Mouse (Mus musculus) forebrain, embryonic 11.5 days (tissue): ENCODE results near the gene Thap4. TPM values are rescaled to one million over a fixed set of nuclear protein-coding genes. Genes with fewer than 3 reads are reported as not detected.

Source experiments
- ATAC-seq: fragments of 200-750 bp; cut with Nextera tagmentation; replicated peaks from 2 replicates; pipeline ENCODE4 v1.8.0; 2017; ENCODE audit warnings: moderate TSS enrichment; ENCODE audit not compliant: low FRiP score
- DNase-seq: peaks from one replicate; pipeline ENCODE4 v3.0.0-alpha.2; 2017; ENCODE audit warnings: low spot score
- H3K27ac ChIP-seq: fragments of 300-500 bp; sonication (generic); 2 replicates; pipeline ENCODE4 v1.5.1; 2014; ENCODE audit warnings: low read depth, low read length
- H3K27me3 ChIP-seq: fragments of 300-500 bp; sonication (generic); 2 replicates; pipeline ENCODE4 v1.6.1; 2014; ENCODE audit warnings: mild to moderate bottlenecking, low read length, mixed read lengths; ENCODE audit not compliant: control insufficient read depth, insufficient read depth
- H3K36me3 ChIP-seq: fragments of 300-500 bp; sonication (generic); 2 replicates; pipeline ENCODE4 v1.6.1; 2014; ENCODE audit warnings: mild to moderate bottlenecking, low read length, moderate library complexity, mixed read lengths; ENCODE audit not compliant: control insufficient read depth, insufficient read depth
- H3K4me1 ChIP-seq: fragments of 300-500 bp; sonication (generic); replicated peaks from 2 replicates; pipeline ENCODE4 v1.6.1; 2014; ENCODE audit warnings: low read length, mixed read lengths; ENCODE audit not compliant: control insufficient read depth, insufficient read depth
- H3K4me2 ChIP-seq: fragments of 300-500 bp; sonication (generic); 2 replicates; pipeline ENCODE4 v1.6.1; 2014; ENCODE audit warnings: low read depth, mild to moderate bottlenecking, low read length, moderate library complexity, mixed read lengths; ENCODE audit not compliant: severe bottlenecking
- H3K4me3 ChIP-seq: fragments of 300-500 bp; sonication (generic); 2 replicates; pipeline ENCODE4 v1.5.1; 2014; ENCODE audit warnings: low read depth, low read length
- H3K9ac ChIP-seq: fragments of 300-500 bp; sonication (generic); 2 replicates; pipeline ENCODE4 v1.6.1; 2014; ENCODE audit warnings: low read length
- H3K9me3 ChIP-seq: fragments of 300-500 bp; sonication (generic); 2 replicates; pipeline ENCODE4 v1.6.1; 2016; ENCODE audit warnings: low read length, mixed read lengths; ENCODE audit not compliant: control insufficient read depth
- WGBS: fragments of 180-500 bp; shearing (Covaris S2); extraction: QIAGEN DNeasy Blood & Tissue Kit; methylation state at CpG from one replicate; pipeline ENCODE4 v1.1.7; 2014; 5-methylcytosine and 5-hydroxymethylcytosine counted together
- polyA plus RNA-seq: library from polyadenylated mRNA; unstranded; fragments of >200 nt; fragmentation: Nextera tagmentation; extraction: Ambion mirVana; gene quantifications from 2 replicates; pipeline ENCODE4 v1.2.1, GENCODE M21; 2014

Thap4 gene
- polyA plus RNA-seq, 1 experiment from 2014 or later, result 36.5 TPM

DNA sequence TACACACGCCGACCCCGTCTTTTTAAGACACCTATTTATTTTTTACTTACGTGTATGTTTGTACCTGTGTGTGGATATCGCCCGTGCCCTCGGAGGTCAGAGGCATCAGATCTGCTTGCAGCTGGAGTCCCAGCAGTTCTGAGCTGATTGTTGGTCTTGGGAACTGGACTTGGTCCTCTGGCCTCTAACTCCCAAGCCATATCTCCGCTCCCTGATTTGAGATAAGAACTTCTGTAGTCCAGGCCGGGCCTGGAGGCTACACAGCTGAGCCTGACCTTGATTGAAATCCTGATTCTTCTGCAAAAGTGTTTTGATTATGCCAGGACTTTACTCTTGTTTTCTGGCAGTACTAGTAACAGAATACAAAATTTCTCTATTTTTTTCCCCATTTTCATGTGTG is 61.9 kb downstream of the Thap4 start:
- Histone ChIP-seq H3K27me3 (no peaks in the 10 kb centered on the region), H3K36me3 (no peaks in the 10 kb centered on the region; the same call in 1 of the 2 replicates), H3K9me3 (no peaks in the 10 kb centered on the region), H3K4me2 (no peak overlapping the region), H3K27ac (no peak overlapping the region), H3K4me3 (no peak overlapping the region), H3K4me1 (no peaks in the 10 kb centered on the region), H3K9ac (no peak overlapping the region)
- DNase-seq, result peak; percentile 18
- no peak for ATAC-seq
- WGBS, result 96% methylated on average over 9 of the region's 9 CpGs

GRCm38 (mm10) chr1:93691786-93692357 is 62.8 kb downstream of the Thap4 start:
- peak; percentile 41 for DNase-seq
- Histone ChIP-seq H3K9me3 (no peaks in the 10 kb centered on the region), H3K4me1 (no peaks in the 10 kb centered on the region), H3K9ac (no peak overlapping the region), H3K4me2 (no peak overlapping the region), H3K4me3 (no peak overlapping the region), H3K27me3 (no peaks in the 10 kb centered on the region), H3K27ac (no peak overlapping the region), H3K36me3 (no peaks in the 10 kb centered on the region; the same call in 1 of the 2 replicates)
- WGBS, result 82% methylated on average over 10 of the region's 10 CpGs
- ATAC-seq, result no peak

GRCm38 (mm10) chr1:93691106-93691505 is 63.6 kb downstream of the Thap4 start:
- no peaks in the 10 kb centered on the region for H3K27me3 ChIP-seq
- H3K4me2 ChIP-seq, result no peak overlapping the region
- no peaks in the 10 kb centered on the region for H3K9me3 ChIP-seq
- no peaks in the 10 kb centered on the region; the same call in 1 of the 2 replicates for H3K36me3 ChIP-seq
- H3K9ac ChIP-seq, result no peak overlapping the region
- H3K4me1 ChIP-seq, result no peaks in the 10 kb centered on the region
- WGBS, result 94% methylated on average over 8 of the region's 8 CpGs
- no peak for ATAC-seq
- DNase-seq, result no peak
- H3K27ac ChIP-seq, result no peak overlapping the region
- no peak overlapping the region for H3K4me3 ChIP-seq

DNA sequence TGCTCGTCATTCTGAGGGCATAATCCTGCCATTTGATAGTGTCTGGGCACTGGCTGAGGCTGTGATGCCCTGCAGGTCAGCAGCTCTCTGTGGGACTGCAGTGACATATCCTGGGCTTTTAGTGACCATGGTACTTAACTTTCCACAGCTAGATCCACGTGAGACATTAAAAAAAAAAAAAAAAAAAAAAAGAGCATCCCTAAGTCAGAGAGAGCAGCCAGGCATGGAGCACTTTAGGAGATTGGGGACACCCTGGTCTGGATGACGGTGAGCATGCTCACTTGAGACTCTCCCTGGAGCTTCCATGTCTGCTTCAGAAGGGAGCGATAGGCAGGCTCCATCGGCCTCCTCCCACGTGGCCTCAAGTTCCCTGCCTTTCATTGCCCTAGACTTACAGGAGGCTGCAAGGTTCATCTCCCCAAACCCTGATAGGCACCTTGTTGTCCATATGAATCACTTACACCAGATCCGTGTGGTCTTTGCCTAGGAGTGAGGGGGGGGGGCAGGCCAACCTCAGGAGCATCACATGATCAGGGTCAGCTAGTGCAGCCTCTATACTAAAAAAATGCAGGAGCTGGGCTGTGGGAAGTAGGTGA is 64.7 kb downstream of the Thap4 start:
- peaks cover 3% of the 10 kb centered on the region for H3K27me3 ChIP-seq
- WGBS, result 80% methylated on average over 7 of the region's 7 CpGs
- no peak overlapping the region for H3K4me3 ChIP-seq
- ATAC-seq, result no peak
- no peak overlapping the region for H3K9ac ChIP-seq
- DNase-seq, result peak; percentile 37
- no peaks in the 10 kb centered on the region; the same call in 1 of the 2 replicates for H3K36me3 ChIP-seq
- H3K4me2 ChIP-seq, result no peak overlapping the region
- H3K4me1 ChIP-seq, result no peaks in the 10 kb centered on the region
- no peaks in the 10 kb centered on the region for H3K9me3 ChIP-seq
- H3K27ac ChIP-seq, result no peak overlapping the region

- DNase-seq (no peak), ATAC-seq (no peak)
- no peaks in the 10 kb centered on the region for H3K9me3 ChIP-seq
- no peaks in the 10 kb centered on the region; the same call in 1 of the 2 replicates for H3K36me3 ChIP-seq
- 88% methylated on average over 8 of the region's 8 CpGs for WGBS
- peaks cover 3% of the 10 kb centered on the region for H3K27me3 ChIP-seq
- no peak overlapping the region for H3K4me3 ChIP-seq
- no peak overlapping the region for H3K9ac ChIP-seq
- no peaks in the 10 kb centered on the region for H3K4me1 ChIP-seq
- no peak overlapping the region for H3K4me2 ChIP-seq
- no peak overlapping the region for H3K27ac ChIP-seq
Observed at GRCm38 (mm10) chr1:93688154-93688553, 66.5 kb downstream of the Thap4 start.

DNA sequence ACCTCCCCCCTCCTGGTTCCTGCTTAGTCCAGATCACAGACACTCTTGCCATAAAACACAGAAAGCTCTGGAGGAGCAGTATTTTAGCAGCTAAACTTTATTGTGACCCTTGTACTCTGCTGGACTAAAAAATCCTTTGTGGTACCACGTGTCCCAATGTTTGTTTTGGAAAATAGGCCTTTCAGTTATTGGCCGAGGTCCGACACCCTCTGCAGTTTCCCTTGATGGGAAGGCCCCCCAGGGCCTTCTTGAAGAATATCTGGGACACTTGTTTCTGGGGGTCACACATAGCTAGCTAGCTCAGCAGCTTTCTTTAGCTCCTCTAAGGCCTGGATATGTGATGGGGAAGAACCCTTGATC is 67.7 kb downstream of the Thap4 start:
- no peaks in the 10 kb centered on the region for H3K4me1 ChIP-seq
- 48% methylated on average over 3 of the region's 3 CpGs for WGBS
- H3K9me3 ChIP-seq, result no peaks in the 10 kb centered on the region
- no peaks in the 10 kb centered on the region; the same call in 1 of the 2 replicates for H3K36me3 ChIP-seq
- peaks cover 3% of the 10 kb centered on the region for H3K27me3 ChIP-seq
- peak overlapping the region; percentile 83 for H3K9ac ChIP-seq
- peak overlapping the region; percentile 86 for H3K4me2 ChIP-seq
- DNase-seq (no peak), ATAC-seq (no peak)
- no peak overlapping the region for H3K27ac ChIP-seq
- peak overlapping the region; percentile 54 for H3K4me3 ChIP-seq

GRCm38 (mm10) chr1:93686245-93686960 is 68.3 kb downstream of the Thap4 start:
- peaks cover 3% of the 10 kb centered on the region for H3K27me3 ChIP-seq
- no peak overlapping the region for H3K27ac ChIP-seq
- DNase-seq (peak; percentile 89), ATAC-seq (peak; percentile 91)
- no peaks in the 10 kb centered on the region for H3K36me3 ChIP-seq
- peak overlapping the region; percentile 86 for H3K4me2 ChIP-seq
- H3K4me3 ChIP-seq, result peak overlapping the region; percentile 54
- peak overlapping the region; percentile 83 for H3K9ac ChIP-seq
- no peaks in the 10 kb centered on the region for H3K9me3 ChIP-seq
- 2% methylated on average over 51 of the region's 51 CpGs for WGBS
- no peaks in the 10 kb centered on the region for H3K4me1 ChIP-seq

DNA sequence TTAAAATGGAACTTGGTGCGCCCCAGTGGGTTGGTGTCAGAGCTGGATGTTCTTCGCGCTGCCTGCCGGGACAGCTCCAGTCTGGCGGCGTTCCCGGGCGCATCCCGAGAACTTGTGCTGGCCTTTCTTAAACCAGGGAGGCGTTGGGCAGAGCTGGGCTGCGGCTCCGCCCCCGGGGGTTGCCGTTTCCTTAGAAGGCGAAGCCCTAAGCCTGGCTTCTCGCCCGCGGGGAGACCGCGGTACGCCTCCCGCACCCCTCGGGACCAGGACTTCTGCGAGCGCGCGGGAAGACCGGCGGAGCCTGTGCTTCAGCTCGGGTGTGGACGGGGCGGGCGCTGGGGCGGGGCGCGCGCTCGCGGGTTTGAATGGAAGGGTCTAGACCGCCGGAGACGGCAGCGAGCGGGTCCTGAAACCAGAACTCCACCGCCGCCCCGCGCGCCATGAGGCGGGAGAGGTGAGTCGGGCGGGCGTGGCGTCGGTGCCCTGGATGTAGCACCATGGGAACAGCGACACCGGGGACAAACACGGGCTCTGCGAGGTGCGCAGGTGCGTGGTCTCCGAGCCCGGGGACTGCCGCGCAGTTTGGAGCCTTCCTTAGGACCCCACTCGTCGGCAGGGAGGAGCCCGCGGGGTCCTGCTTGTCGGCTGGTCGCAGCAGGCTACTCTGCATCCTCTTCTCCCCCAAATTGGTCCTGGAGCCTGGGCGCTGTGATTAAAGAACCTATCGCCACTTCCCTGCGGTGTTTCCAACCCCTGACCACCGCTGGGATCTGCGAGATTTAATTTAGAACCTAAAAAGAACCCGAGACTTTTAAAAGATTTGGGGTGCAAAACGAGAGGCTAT is 69.0 kb downstream of the Thap4 start, which contains the start of gene Bok:
Bok (plus strand) TSS at position 260 of the 844 bp plus-strand sequence.
- H3K36me3 ChIP-seq, result no peaks in the 10 kb centered on the region
- peaks cover 3% of the 10 kb centered on the region for H3K27me3 ChIP-seq
- peak within 1 kb of the TSS; percentile 86 for H3K4me2 ChIP-seq
- H3K27ac ChIP-seq, result no peak within 1 kb of the TSS
- H3K9ac ChIP-seq, result peak within 1 kb of the TSS; percentile 83
- DNase-seq, result peak; percentile 87
- H3K4me3 ChIP-seq, result peak within 1 kb of the TSS; percentile 54
- WGBS, result under 1% methylated on average over 76 of the region's 78 CpGs
- ATAC-seq, result peak; percentile 63
- H3K9me3 ChIP-seq, result no peaks in the 10 kb centered on the region
- H3K4me1 ChIP-seq, result no peaks in the 10 kb centered on the region
